Mouse (Mus musculus): ENCODE data around the gene Tmem267. TPM values are rescaled to one million over a fixed set of nuclear protein-coding genes. Genes with fewer than 3 reads are reported as not detected.

Tmem267 gene
- 2.1 and 7.0 TPM in 2 replicates for polyA plus RNA-seq (2014; fragmentation: Nextera tagmentation; extraction: Ambion mirVana)

- ATAC-seq (ENCODE audit: low FRiP score), result no peak
- DNase-seq (ENCODE audit: low spot score), result peak; percentile 84
- WGBS, result 69% methylated on average over 87 of the region's 87 CpGs
Measured at GRCm38 (mm10) chr13:119487880-119488580, at the start of gene Tmem267, which contains the start of gene 3110070M22Rik. Tmem267 (plus strand) TSS chr13:119488039. 3110070M22Rik (minus strand) TSS chr13:119488383.

GRCm38 (mm10) chr13:119442244-119442643 is 45.6 kb upstream of the Tmem267 start:
- Histone ChIP-seq H3K4me1 (replicated peaks; ENCODE audit: control insufficient read depth, insufficient read depth, low read length) (no peaks in the 10 kb centered on the region), H3K36me3 (replicated peaks; ENCODE audit: control insufficient read depth, insufficient read depth) (peaks cover 76% of the 10 kb centered on the region), H3K9ac (no peak overlapping the region), H3K4me2 (replicated peaks) (no peak overlapping the region), H3K4me3 (replicated peaks; ENCODE audit: low read length) (no peak overlapping the region), H3K27me3 (ENCODE audit: control insufficient read depth, insufficient read depth, low read length) (no peaks in the 10 kb centered on the region), H3K9me3 (ENCODE audit: control insufficient read depth, low read length) (no peaks in the 10 kb centered on the region), H3K27ac (no peak overlapping the region)
- no peak for DNase-seq (ENCODE audit: low spot score)
- no peak for ATAC-seq (ENCODE audit: low FRiP score)
- WGBS, result 95% methylated on average over 1 of the region's 1 CpGs

More at GRCm38 (mm10) chr13:119487880-119488580, at the start of gene Tmem267, which contains the start of gene 3110070M22Rik:
- no peak within 1 kb of the TSS for H3K4me3 ChIP-seq (replicated peaks; ENCODE audit: low read length)
- peak within 1 kb of the TSS; percentile 51 for H3K4me2 ChIP-seq (replicated peaks)
- H3K27me3 ChIP-seq (ENCODE audit: control insufficient read depth, insufficient read depth, low read length), result no peaks in the 10 kb centered on the region
- H3K36me3 ChIP-seq (replicated peaks; ENCODE audit: control insufficient read depth, insufficient read depth), result peaks cover 37% of the 10 kb centered on the region
- H3K4me1 ChIP-seq (replicated peaks; ENCODE audit: control insufficient read depth, insufficient read depth, low read length), result 0 out of 2 replicates have a peak, but pooled peaks cover 4% of the 10 kb centered on the region
- no peak within 1 kb of the TSS; the same call in 1 of the 2 replicates for H3K9ac ChIP-seq
- no peak within 1 kb of the TSS; the same call in 1 of the 2 replicates for H3K27ac ChIP-seq
- H3K9me3 ChIP-seq (ENCODE audit: control insufficient read depth, low read length), result peaks cover 5% of the 10 kb centered on the region

- Histone ChIP-seq H3K9me3 (ENCODE audit: control insufficient read depth, low read length) (no peaks in the 10 kb centered on the region), H3K36me3 (replicated peaks; ENCODE audit: control insufficient read depth, insufficient read depth) (peaks cover 69% of the 10 kb centered on the region), H3K9ac (no peak overlapping the region), H3K27ac (no peak overlapping the region), H3K27me3 (ENCODE audit: control insufficient read depth, insufficient read depth, low read length) (no peaks in the 10 kb centered on the region), H3K4me3 (replicated peaks; ENCODE audit: low read length) (no peak overlapping the region), H3K4me2 (replicated peaks) (no peak overlapping the region), H3K4me1 (replicated peaks; ENCODE audit: control insufficient read depth, insufficient read depth, low read length) (no peaks in the 10 kb centered on the region)
- no peak for ATAC-seq (ENCODE audit: low FRiP score)
- WGBS, result 96% methylated on average over 4 of the region's 4 CpGs
- no peak for DNase-seq (ENCODE audit: low spot score)
Measured at GRCm38 (mm10) chr13:119453563-119453962, 34.3 kb upstream of the Tmem267 start.

GRCm38 (mm10) chr13:119455082-119455481 is 32.8 kb upstream of the Tmem267 start:
- no peak overlapping the region for H3K27ac ChIP-seq
- H3K36me3 ChIP-seq (replicated peaks; ENCODE audit: control insufficient read depth, insufficient read depth), result peaks cover 65% of the 10 kb centered on the region
- DNase-seq (ENCODE audit: low spot score), result no peak
- H3K9me3 ChIP-seq (ENCODE audit: control insufficient read depth, low read length), result no peaks in the 10 kb centered on the region
- H3K9ac ChIP-seq, result no peak overlapping the region
- H3K27me3 ChIP-seq (ENCODE audit: control insufficient read depth, insufficient read depth, low read length), result no peaks in the 10 kb centered on the region
- no peak overlapping the region for H3K4me3 ChIP-seq (replicated peaks; ENCODE audit: low read length)
- H3K4me2 ChIP-seq (replicated peaks), result no peak overlapping the region
- ATAC-seq (ENCODE audit: low FRiP score), result no peak
- no peaks in the 10 kb centered on the region for H3K4me1 ChIP-seq (replicated peaks; ENCODE audit: control insufficient read depth, insufficient read depth, low read length)

GRCm38 (mm10) chr13:119456342-119456741 is 31.5 kb upstream of the Tmem267 start:
- no peak overlapping the region for H3K9ac ChIP-seq
- H3K27ac ChIP-seq, result no peak overlapping the region
- H3K27me3 ChIP-seq (ENCODE audit: control insufficient read depth, insufficient read depth, low read length), result no peaks in the 10 kb centered on the region
- H3K4me1 ChIP-seq (replicated peaks; ENCODE audit: control insufficient read depth, insufficient read depth, low read length), result no peaks in the 10 kb centered on the region
- DNase-seq (ENCODE audit: low spot score) (no peak), ATAC-seq (ENCODE audit: low FRiP score) (no peak)
- H3K9me3 ChIP-seq (ENCODE audit: control insufficient read depth, low read length), result no peaks in the 10 kb centered on the region
- peaks cover 52% of the 10 kb centered on the region for H3K36me3 ChIP-seq (replicated peaks; ENCODE audit: control insufficient read depth, insufficient read depth)
- H3K4me3 ChIP-seq (replicated peaks; ENCODE audit: low read length), result no peak overlapping the region
- 92% methylated on average over 7 of the region's 7 CpGs for WGBS
- H3K4me2 ChIP-seq (replicated peaks), result no peak overlapping the region

- no peak for DNase-seq (ENCODE audit: low spot score)
- Histone ChIP-seq H3K27me3 (ENCODE audit: control insufficient read depth, insufficient read depth, low read length) (no peaks in the 10 kb centered on the region), H3K27ac (peak overlapping the region; percentile 68), H3K4me2 (replicated peaks) (peak overlapping the region; percentile 80), H3K9me3 (ENCODE audit: control insufficient read depth, low read length) (no peaks in the 10 kb centered on the region), H3K4me1 (replicated peaks; ENCODE audit: control insufficient read depth, insufficient read depth, low read length) (peaks cover 14% of the 10 kb centered on the region), H3K4me3 (replicated peaks; ENCODE audit: low read length) (peak overlapping the region; percentile 83), H3K9ac (peak overlapping the region; percentile 77), H3K36me3 (replicated peaks; ENCODE audit: control insufficient read depth, insufficient read depth) (peaks cover 27% of the 10 kb centered on the region)
- WGBS, result 8% methylated on average over 10 of the region's 10 CpGs
- ATAC-seq (ENCODE audit: low FRiP score), result peak; percentile 81
Measured at GRCm38 (mm10) chr13:119461900-119462595, 25.8 kb upstream of the Tmem267 start.

GRCm38 (mm10) chr13:119462596-119463560 is 25.0 kb upstream of the Tmem267 start, which contains the start of gene 4833420G17Rik:
4833420G17Rik (plus strand) TSS chr13:119462768.
- peak within 1 kb of the TSS; percentile 83 for H3K4me3 ChIP-seq (replicated peaks; ENCODE audit: low read length)
- 6% methylated on average over 57 of the region's 57 CpGs for WGBS
- peak within 1 kb of the TSS; percentile 68 for H3K27ac ChIP-seq
- H3K27me3 ChIP-seq (ENCODE audit: control insufficient read depth, insufficient read depth, low read length), result no peaks in the 10 kb centered on the region
- H3K36me3 ChIP-seq (replicated peaks; ENCODE audit: control insufficient read depth, insufficient read depth), result peaks cover 31% of the 10 kb centered on the region
- peak; percentile 98 for ATAC-seq (ENCODE audit: low FRiP score)
- peak; percentile 92 for DNase-seq (ENCODE audit: low spot score)
- peak within 1 kb of the TSS; percentile 77 for H3K9ac ChIP-seq
- H3K4me1 ChIP-seq (replicated peaks; ENCODE audit: control insufficient read depth, insufficient read depth, low read length), result peaks cover 14% of the 10 kb centered on the region
- H3K9me3 ChIP-seq (ENCODE audit: control insufficient read depth, low read length), result no peaks in the 10 kb centered on the region
- peak within 1 kb of the TSS; percentile 80 for H3K4me2 ChIP-seq (replicated peaks)

- H3K36me3 ChIP-seq (replicated peaks; ENCODE audit: control insufficient read depth, insufficient read depth), result peaks cover 92% of the 10 kb centered on the region
- H3K27ac ChIP-seq, result no peak overlapping the region
- 90% methylated on average over 9 of the region's 9 CpGs for WGBS
- H3K27me3 ChIP-seq (ENCODE audit: control insufficient read depth, insufficient read depth, low read length), result no peaks in the 10 kb centered on the region
- H3K9ac ChIP-seq, result no peak overlapping the region
- no peak overlapping the region for H3K4me3 ChIP-seq (replicated peaks; ENCODE audit: low read length)
- ATAC-seq (ENCODE audit: low FRiP score) (no peak), DNase-seq (ENCODE audit: low spot score) (no peak)
- no peaks in the 10 kb centered on the region for H3K4me1 ChIP-seq (replicated peaks; ENCODE audit: control insufficient read depth, insufficient read depth, low read length)
- no peak overlapping the region for H3K4me2 ChIP-seq (replicated peaks)
- H3K9me3 ChIP-seq (ENCODE audit: control insufficient read depth, low read length), result no peaks in the 10 kb centered on the region
Measured at GRCm38 (mm10) chr13:119476631-119477030, 11.2 kb upstream of the Tmem267 start.
